Mouse (Mus musculus): ENCODE results near the gene Them5.

DNA sequence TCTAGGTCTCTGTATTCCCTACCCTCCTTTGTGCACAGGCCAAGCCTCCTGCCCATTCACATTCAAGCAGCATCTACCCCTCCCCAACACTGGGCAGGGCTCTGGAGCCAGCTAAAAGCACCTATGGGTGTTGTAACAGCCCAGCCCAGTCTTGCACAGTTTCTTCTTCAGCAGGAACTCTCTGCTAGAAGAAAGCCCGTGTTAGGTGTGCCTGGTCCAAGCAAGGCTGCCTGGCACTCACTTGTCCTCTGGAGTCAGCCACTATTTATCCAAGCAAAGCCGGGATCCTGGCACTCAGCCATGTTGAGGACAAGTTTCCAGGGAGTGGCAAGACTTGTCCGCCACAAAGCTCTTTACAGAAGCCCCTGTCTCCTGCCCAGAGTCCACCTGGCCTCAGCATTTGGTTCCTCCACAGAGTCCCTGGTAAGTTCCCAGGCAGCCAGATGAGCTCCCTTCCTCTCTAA is at the start of gene Them5:
- TF ChIP-seq POLR2A (IDR thresholded peaks at IDR 0.05; ENCODE audit: low read depth, low read length) (no peak), CTCF (IDR thresholded peaks at IDR 0.05; ENCODE audit: extremely low read depth, insufficient read depth, insufficient read length, insufficient replicate concordance) (no peak)

Data from spleen, adult 2 months (tissue).